Mouse (Mus musculus): ENCODE results near the gene Coro2b. TPM values are rescaled to one million over a fixed set of nuclear protein-coding genes. Genes with fewer than 3 reads are reported as not detected.
"Not testable (repeated sequence)": the region's sequence is repeated elsewhere in the genome, so short reads cannot be mapped to it uniquely, and the experiment has no call there.

The Coro2b gene
- polyA plus RNA-seq, 1 experiment from 2014 or later, result 44.9 TPM

GRCm38 (mm10) chr9:62451585-62452372 is 85.1 kb downstream of the Coro2b start:
- H3K9ac ChIP-seq (replicated peaks; ENCODE audit: low read depth, low read length), result no peak overlapping the region
- peaks cover 2% of the 10 kb centered on the region; the same call in 1 of the 2 replicates for H3K36me3 ChIP-seq (ENCODE audit: control insufficient read depth, insufficient read depth)
- no peaks in the 10 kb centered on the region for H3K27me3 ChIP-seq (replicated peaks; ENCODE audit: control insufficient read depth, insufficient read depth, low read length)
- H3K4me3 ChIP-seq (replicated peaks; ENCODE audit: low read length), result no peak overlapping the region
- no peak overlapping the region for H3K4me2 ChIP-seq (ENCODE audit: low read length)
- WGBS, result 68% methylated on average over 8 of the region's 8 CpGs
- no peaks in the 10 kb centered on the region for H3K9me3 ChIP-seq (ENCODE audit: control insufficient read depth, low read length)
- peak; percentile 43; the same call in 1 of the 2 replicates for ATAC-seq
- no peak overlapping the region for H3K27ac ChIP-seq (ENCODE audit: low read length)
- peaks cover 13% of the 10 kb centered on the region for H3K4me1 ChIP-seq (replicated peaks; ENCODE audit: control insufficient read depth, insufficient read depth, low read length)

- Histone ChIP-seq H3K4me2 (ENCODE audit: low read length) (no peak overlapping the region), H3K36me3 (ENCODE audit: control insufficient read depth, insufficient read depth) (peaks cover 2% of the 10 kb centered on the region; the same call in 1 of the 2 replicates), H3K9ac (replicated peaks; ENCODE audit: low read depth, low read length) (no peak overlapping the region), H3K27me3 (replicated peaks; ENCODE audit: control insufficient read depth, insufficient read depth, low read length) (no peaks in the 10 kb centered on the region), H3K9me3 (ENCODE audit: control insufficient read depth, low read length) (no peaks in the 10 kb centered on the region), H3K27ac (ENCODE audit: low read length) (no peak overlapping the region), H3K4me1 (replicated peaks; ENCODE audit: control insufficient read depth, insufficient read depth, low read length) (peaks cover 9% of the 10 kb centered on the region), H3K4me3 (replicated peaks; ENCODE audit: low read length) (no peak overlapping the region)
- 82% methylated on average over 7 of the region's 7 CpGs for WGBS
- ATAC-seq, result no peak
Observed at GRCm38 (mm10) chr9:62450862-62451261, 86.0 kb downstream of the Coro2b start.

- 87% methylated on average over 6 of the region's 6 CpGs for WGBS
- no peak overlapping the region for H3K4me3 ChIP-seq (replicated peaks; ENCODE audit: low read length)
- no peak for ATAC-seq
- no peak overlapping the region for H3K27ac ChIP-seq (ENCODE audit: low read length)
- peaks cover 4% of the 10 kb centered on the region for H3K4me1 ChIP-seq (replicated peaks; ENCODE audit: control insufficient read depth, insufficient read depth, low read length)
- no peaks in the 10 kb centered on the region for H3K9me3 ChIP-seq (ENCODE audit: control insufficient read depth, low read length)
- H3K36me3 ChIP-seq (ENCODE audit: control insufficient read depth, insufficient read depth), result peaks cover 2% of the 10 kb centered on the region; the same call in 1 of the 2 replicates
- H3K4me2 ChIP-seq (ENCODE audit: low read length), result no peak overlapping the region
- H3K27me3 ChIP-seq (replicated peaks; ENCODE audit: control insufficient read depth, insufficient read depth, low read length), result no peaks in the 10 kb centered on the region
- H3K9ac ChIP-seq (replicated peaks; ENCODE audit: low read depth, low read length), result no peak overlapping the region
Observed at GRCm38 (mm10) chr9:62450355-62450754, 86.5 kb downstream of the Coro2b start.

- H3K27ac ChIP-seq (ENCODE audit: low read length); H3K4me3 ChIP-seq (replicated peaks; ENCODE audit: low read length); H3K9me3 ChIP-seq (ENCODE audit: control insufficient read depth, low read length); H3K27me3 ChIP-seq (replicated peaks; ENCODE audit: control insufficient read depth, insufficient read depth, low read length); H3K9ac ChIP-seq (replicated peaks; ENCODE audit: low read depth, low read length); H3K4me1 ChIP-seq (replicated peaks; ENCODE audit: control insufficient read depth, insufficient read depth, low read length); ATAC-seq; H3K36me3 ChIP-seq (ENCODE audit: control insufficient read depth, insufficient read depth); H3K4me2 ChIP-seq (ENCODE audit: low read length): not testable (repeated sequence)
- 97% methylated on average over 5 of the region's 10 CpGs for WGBS
Observed at GRCm38 (mm10) chr9:62447337-62447736, 89.5 kb downstream of the Coro2b start.

- 35% methylated on average over 3 of the region's 3 CpGs for WGBS
- Histone ChIP-seq H3K4me3 (replicated peaks; ENCODE audit: low read length) (no peak overlapping the region), H3K4me2 (ENCODE audit: low read length) (no peak overlapping the region), H3K27ac (ENCODE audit: low read length) (peak overlapping the region; percentile 70), H3K9me3 (ENCODE audit: control insufficient read depth, low read length) (no peaks in the 10 kb centered on the region), H3K9ac (replicated peaks; ENCODE audit: low read depth, low read length) (0 out of 2 replicates have a peak overlapping the region, but pooled peaks have one; percentile 1), H3K36me3 (ENCODE audit: control insufficient read depth, insufficient read depth) (no peaks in the 10 kb centered on the region), H3K27me3 (replicated peaks; ENCODE audit: control insufficient read depth, insufficient read depth, low read length) (no peaks in the 10 kb centered on the region), H3K4me1 (replicated peaks; ENCODE audit: control insufficient read depth, insufficient read depth, low read length) (peaks cover 21% of the 10 kb centered on the region)
- peak; percentile 84 for ATAC-seq
Observed at GRCm38 (mm10) chr9:62438755-62439101, 98.1 kb downstream of the Coro2b start.

- WGBS, result 68% methylated on average over 5 of the region's 5 CpGs
- H3K9ac ChIP-seq (replicated peaks; ENCODE audit: low read depth, low read length), result 0 out of 2 replicates have a peak overlapping the region, but pooled peaks have one; percentile 1
- peak overlapping the region; percentile 70 for H3K27ac ChIP-seq (ENCODE audit: low read length)
- H3K9me3 ChIP-seq (ENCODE audit: control insufficient read depth, low read length), result no peaks in the 10 kb centered on the region
- H3K27me3 ChIP-seq (replicated peaks; ENCODE audit: control insufficient read depth, insufficient read depth, low read length), result no peaks in the 10 kb centered on the region
- peaks cover 21% of the 10 kb centered on the region for H3K4me1 ChIP-seq (replicated peaks; ENCODE audit: control insufficient read depth, insufficient read depth, low read length)
- no peak overlapping the region for H3K4me3 ChIP-seq (replicated peaks; ENCODE audit: low read length)
- ATAC-seq, result peak; percentile 41
- no peak overlapping the region for H3K4me2 ChIP-seq (ENCODE audit: low read length)
- H3K36me3 ChIP-seq (ENCODE audit: control insufficient read depth, insufficient read depth), result no peaks in the 10 kb centered on the region
Observed at GRCm38 (mm10) chr9:62438085-62438754, 98.6 kb downstream of the Coro2b start.

- H3K36me3 ChIP-seq (ENCODE audit: control insufficient read depth, insufficient read depth), result no peaks in the 10 kb centered on the region
- H3K9ac ChIP-seq (replicated peaks; ENCODE audit: low read depth, low read length), result no peak overlapping the region
- ATAC-seq, result no peak
- no peak overlapping the region for H3K27ac ChIP-seq (ENCODE audit: low read length)
- no peak overlapping the region for H3K4me3 ChIP-seq (replicated peaks; ENCODE audit: low read length)
- peaks cover 21% of the 10 kb centered on the region for H3K4me1 ChIP-seq (replicated peaks; ENCODE audit: control insufficient read depth, insufficient read depth, low read length)
- no peak overlapping the region for H3K4me2 ChIP-seq (ENCODE audit: low read length)
- H3K27me3 ChIP-seq (replicated peaks; ENCODE audit: control insufficient read depth, insufficient read depth, low read length), result no peaks in the 10 kb centered on the region
- no peaks in the 10 kb centered on the region for H3K9me3 ChIP-seq (ENCODE audit: control insufficient read depth, low read length)
- WGBS, result 92% methylated on average over 7 of the region's 7 CpGs
Observed at GRCm38 (mm10) chr9:62437446-62437845, 99.4 kb downstream of the Coro2b start.

GRCm38 (mm10) chr9:62435613-62436318 is 101.1 kb downstream of the Coro2b start:
- Histone ChIP-seq H3K27ac (ENCODE audit: low read length) (peak overlapping the region; percentile 56), H3K4me1 (replicated peaks; ENCODE audit: control insufficient read depth, insufficient read depth, low read length) (peaks cover 21% of the 10 kb centered on the region), H3K27me3 (replicated peaks; ENCODE audit: control insufficient read depth, insufficient read depth, low read length) (no peaks in the 10 kb centered on the region), H3K9ac (replicated peaks; ENCODE audit: low read depth, low read length) (no peak overlapping the region), H3K36me3 (ENCODE audit: control insufficient read depth, insufficient read depth) (peaks cover 6% of the 10 kb centered on the region), H3K4me3 (replicated peaks; ENCODE audit: low read length) (no peak overlapping the region), H3K9me3 (ENCODE audit: control insufficient read depth, low read length) (no peaks in the 10 kb centered on the region), H3K4me2 (ENCODE audit: low read length) (no peak overlapping the region)
- 20% methylated on average over 12 of the region's 12 CpGs for WGBS
- ATAC-seq, result peak; percentile 67
